Mouse (Mus musculus): ENCODE data around the gene Dbn1.

Gene Dbn1

DNA sequence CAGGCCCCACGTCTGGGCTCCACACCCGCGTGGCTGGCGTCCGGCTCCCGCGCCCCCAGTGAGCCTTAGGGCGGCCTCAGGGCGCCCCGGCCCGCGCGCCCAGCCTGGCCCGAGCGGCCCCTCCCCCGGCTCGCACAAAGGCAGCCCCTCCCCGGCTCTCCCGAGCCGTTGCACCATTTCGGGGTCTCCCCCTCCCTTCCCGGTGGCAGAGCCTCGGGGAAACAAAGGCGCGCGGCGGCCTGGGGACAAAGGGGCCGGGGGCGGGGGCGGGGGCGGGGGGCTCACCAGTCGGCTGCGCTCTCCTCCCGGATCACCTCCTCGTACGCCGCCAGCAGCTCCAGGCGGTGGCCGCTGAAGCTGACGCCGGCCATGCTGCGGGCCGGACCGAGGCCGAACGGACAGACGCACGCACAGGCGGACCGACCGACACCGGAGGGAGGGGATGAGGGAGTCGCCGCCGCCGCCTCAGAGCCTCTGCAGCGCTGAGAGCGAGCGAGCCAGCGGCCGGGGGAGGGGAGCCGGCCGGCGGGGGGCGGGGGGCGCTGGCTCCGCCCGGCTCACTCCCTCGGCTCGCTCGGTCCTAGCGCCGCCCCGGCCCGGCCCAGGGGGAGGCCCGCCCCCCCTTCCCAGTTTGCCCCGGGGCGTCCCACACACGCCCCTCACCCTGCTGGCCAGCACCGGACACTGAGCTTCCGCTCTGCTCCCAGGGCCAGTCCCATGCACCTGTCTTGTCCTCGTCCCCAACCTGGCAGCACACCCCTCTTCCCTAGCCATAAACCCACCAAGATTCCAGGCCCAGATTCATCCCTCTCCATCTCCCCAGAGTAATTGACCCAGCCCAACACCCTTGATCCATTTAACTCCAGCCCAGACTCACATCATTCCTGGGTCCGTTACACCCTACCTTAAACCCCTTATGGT is at the start of gene Dbn1:
Dbn1 (minus strand) TSS at position 534 of the 921 bp plus-strand sequence.
- peak in 1 of 2 experiments; percentile 51 for DNase-seq (ENCODE audit: low spot score in 2 of 2)

GRCm38 (mm10) chr13:55536194-55537175 is 48.6 kb upstream of the Dbn1 start, which contains the start of gene Ddx41:
TSS of gene Ddx41 (minus strand) at chr13:55536658.
- peak; percentile 98 to 99 for DNase-seq (ENCODE audit: low spot score in 2 of 2)

- no peak for DNase-seq (ENCODE audit: low spot score in 2 of 2)
Observed at GRCm38 (mm10) chr13:55535796-55536193, 47.9 kb upstream of the Dbn1 start.

GRCm38 (mm10) chr13:55535191-55535590 is 47.3 kb upstream of the Dbn1 start:
- DNase-seq (ENCODE audit: low spot score in 2 of 2) = no peak

- DNase-seq (ENCODE audit: low spot score in 2 of 2) = no peak
Observed at GRCm38 (mm10) chr13:55529198-55529915, 41.4 kb upstream of the Dbn1 start, which contains the start of gene Dok3. TSS of gene Dok3 (minus strand) at chr13:55529296.

DNA sequence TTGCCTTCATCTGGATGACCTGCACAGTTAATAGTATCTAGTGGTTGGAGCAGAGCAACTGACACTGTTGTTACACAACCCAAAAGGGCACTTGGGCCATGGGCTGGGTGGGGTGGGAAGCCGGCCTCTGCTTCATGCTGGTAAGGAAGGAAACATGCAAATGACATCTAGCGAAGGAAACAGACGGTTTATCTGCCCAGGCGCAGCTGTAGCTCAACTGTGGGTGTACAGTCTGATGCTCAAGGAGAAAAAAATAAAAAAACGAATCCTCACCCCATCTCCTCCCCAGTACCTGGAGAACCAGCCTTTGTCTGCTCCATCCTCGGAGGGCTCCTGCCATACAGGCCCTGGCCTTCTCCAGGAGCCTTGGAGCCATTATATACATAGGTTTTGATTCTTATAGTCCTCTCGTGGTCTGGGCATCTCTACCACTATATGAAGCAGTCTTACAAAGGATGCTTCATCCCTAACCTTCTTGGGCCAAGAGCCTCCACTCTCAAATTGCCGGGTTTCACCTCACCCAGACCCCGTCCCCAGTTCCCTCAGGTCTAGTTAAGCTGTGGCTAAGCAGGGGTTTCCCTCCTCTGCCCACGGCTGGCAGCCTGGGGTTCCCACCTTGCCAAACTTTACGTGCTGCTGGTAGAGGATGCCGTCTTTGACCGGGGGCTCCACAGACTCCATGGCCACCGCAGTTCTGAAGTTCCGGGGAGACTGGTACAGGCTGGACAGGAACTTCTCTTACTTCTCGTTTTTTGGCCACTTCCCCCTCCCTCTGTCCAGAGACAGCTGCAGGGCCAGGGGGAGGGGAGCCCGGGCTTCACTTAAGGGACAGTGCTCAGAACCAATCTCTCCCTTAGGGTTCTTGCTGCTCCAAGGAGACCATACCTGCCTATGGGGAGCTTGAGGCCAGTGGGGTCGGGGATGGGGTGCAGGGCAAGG is 40.2 kb upstream of the Dbn1 start:
- no peak for DNase-seq (ENCODE audit: low spot score in 2 of 2)

- DNase-seq (ENCODE audit: low spot score in 2 of 2) = no peak
Observed at GRCm38 (mm10) chr13:55527212-55527611, 39.3 kb upstream of the Dbn1 start.

DNA sequence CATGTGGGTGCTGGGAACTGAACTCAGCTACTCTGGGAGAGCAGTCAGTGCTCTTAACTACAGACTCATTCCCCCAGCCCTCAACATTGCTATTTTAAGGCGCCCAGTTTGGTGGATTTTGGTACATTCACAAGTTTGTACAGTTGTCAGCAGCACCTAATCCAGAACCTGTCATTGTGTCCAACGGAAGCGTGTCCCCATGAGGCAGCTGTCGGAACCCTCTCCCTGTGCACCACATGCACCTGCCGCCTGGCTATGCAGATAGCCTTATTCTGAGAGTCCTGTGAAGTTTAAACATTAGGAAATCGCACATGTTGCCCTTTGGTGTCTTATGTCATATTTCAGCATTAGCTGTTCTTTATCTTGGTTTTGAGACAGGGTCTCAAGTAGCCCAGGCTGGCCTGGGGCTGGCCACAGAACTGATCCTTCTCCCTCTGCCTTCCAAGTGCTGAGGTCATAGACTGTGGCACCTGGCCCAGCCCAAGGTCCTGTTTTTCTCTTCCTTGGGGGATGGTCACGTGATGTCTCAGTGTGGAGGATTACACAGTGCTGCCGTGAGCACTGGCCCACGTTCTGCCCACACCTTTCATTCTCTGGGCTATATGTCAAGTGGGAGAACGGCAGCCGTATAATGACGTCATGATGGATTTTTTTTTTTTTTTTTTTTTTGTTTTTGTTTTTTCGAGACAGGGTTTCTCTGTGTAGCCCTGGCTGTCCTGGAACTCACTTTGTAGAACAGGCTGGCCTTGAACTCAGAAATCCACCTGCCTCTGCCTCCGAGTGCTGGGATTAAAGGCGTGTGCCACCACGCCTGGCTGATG is 38.0 kb upstream of the Dbn1 start:
- no peak for DNase-seq (ENCODE audit: low spot score in 2 of 2)

DNA sequence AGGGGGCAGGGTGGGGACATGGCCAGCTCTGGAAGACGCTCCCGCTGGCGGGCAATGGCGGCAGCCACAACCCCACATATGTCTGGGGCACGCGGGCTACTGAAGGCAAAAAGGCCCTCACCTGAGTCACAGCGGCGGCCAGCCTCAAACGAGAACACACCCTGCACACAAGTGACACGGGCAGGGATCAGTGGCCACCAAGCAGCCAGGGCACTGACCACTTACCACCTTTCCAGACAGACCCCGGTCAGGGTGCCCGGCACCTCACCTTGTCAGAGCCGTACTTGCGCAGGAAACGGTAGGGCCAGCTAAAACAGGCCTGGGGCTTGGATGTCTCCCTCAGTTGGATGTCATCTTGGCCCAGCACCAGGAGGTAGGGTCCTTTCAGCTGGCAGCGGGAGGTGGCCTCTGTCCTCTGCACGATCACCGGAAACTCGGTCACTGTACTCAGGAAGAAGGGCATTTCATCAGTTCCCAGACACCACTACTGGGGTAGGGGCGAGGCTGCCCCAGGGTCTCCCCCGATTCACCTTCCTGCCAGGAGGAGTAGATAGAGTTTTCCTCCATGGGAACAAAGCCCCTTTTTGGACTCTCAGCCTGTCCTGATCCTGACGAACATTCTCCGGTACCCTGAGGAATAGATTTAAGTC is 36.2 kb upstream of the Dbn1 start:
- DNase-seq (ENCODE audit: low spot score in 2 of 2) = no peak

DNA sequence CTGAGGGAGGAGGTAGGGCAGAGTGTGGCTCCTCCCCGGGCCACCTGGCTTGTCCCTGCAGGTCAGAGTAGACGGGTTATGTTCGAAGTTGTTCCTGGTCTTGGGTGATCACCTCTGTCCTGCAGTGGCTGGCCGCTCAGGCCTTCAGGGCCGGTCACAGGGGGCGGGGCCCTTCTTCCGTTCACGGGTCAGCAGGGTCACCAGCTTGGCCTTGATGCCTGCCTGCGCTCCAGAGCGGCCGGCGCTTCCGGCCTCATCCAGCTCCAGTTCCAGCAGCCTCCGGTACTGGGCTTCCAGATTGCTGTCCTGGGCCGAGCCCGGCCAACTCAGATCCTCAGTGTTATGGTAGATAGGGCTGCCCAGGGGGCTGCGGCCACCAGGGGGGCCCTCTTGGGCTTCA is 35.4 kb upstream of the Dbn1 start:
- no peak for DNase-seq (ENCODE audit: low spot score in 2 of 2)

DNA sequence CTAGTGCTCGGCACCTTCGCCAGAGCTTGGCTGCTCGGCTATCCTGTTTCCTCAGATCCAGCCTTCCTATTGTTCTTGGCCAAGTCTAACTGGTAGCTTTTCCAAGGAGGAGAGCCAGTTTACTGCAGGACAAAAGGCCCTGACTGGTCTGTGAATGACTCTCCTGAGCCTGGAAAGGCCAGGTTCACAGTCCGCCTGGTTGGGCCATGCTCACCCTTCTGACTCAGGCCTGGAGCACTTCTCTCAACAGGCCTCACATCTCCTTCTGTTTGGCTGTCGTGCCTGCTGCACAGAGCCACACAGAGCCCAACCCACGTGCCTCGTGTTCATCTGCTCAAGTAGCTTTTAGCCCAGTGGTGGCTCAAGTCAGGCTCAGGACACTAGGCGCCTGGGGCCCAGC is 34.8 kb upstream of the Dbn1 start:
- no peak for DNase-seq (ENCODE audit: low spot score in 2 of 2)

GRCm38 (mm10) chr13:55519606-55520005 is 31.7 kb upstream of the Dbn1 start:
- no peak for DNase-seq (ENCODE audit: low spot score in 2 of 2)

DNA sequence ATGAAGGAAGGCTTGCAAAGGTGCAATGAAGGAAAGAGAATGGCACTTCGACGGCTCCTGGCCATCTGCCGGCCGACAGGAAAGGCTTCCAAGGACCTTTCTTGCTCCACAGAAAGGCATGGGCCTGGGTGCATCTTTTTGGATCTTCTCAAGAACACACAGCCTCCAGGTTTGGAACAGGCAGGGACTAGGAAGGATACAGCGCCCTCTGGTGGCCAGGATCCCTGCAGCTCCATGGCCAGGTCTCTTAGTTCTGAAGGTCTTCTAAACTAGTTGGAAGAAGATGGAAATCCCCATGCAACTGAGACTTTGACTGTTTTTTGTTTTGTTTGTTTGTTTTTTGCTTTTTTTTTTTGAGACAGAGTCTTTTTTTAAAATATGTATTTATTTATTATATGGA is 29.0 kb upstream of the Dbn1 start:
- DNase-seq (ENCODE audit: low spot score in 2 of 2) = peak; percentile 76 to 90

DNA sequence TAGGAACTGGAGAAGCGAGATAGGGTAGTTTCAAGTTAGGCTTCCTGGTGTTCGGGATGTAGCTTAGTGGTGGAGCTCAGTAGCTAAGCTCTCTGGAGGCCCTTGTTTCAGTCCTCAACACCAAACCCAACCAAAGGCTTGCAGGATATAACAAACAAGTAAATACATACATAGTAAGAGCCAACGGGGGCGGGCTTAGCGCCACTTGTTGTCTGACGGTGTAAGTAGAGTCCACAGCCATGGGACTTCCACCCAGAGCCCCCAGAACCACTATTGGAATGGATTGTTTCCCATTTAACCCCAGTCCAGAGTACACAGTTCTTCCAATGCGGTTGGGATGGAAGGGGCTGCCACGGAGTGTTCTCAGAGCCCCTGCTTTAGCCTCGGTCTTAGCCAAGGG is 25.9 kb upstream of the Dbn1 start:
- no peak for DNase-seq (ENCODE audit: low spot score in 2 of 2)

GRCm38 (mm10) chr13:55513111-55513748 is 25.3 kb upstream of the Dbn1 start, which contains the start of gene Pdlim7:
TSS of gene Pdlim7 (minus strand) at chr13:55513676.
- peak; percentile 92 to 93 for DNase-seq (ENCODE audit: low spot score in 2 of 2)

- DNase-seq (ENCODE audit: low spot score in 2 of 2) = peak in 1 of 2 experiments; percentile 63
Observed at GRCm38 (mm10) chr13:55512379-55513031, 24.6 kb upstream of the Dbn1 start.

GRCm38 (mm10) chr13:55511492-55511861 is 23.6 kb upstream of the Dbn1 start:
- DNase-seq (ENCODE audit: low spot score in 2 of 2) = no peak
